Comparison of ENCODE assay signal across 11 mouse cellular contexts in genomic region chr2:179615906-179616305, GRCm38 (mm10).
A peak's percentile ranks its signal among the peaks of the same experiment; 100 is the strongest.
DNase-seq lines count a peak whose midpoint lies in the region; ATAC-seq lines count a peak whose summit lies in the region.
"Had no signal": no experiment of that assay in that cellular context is flagged by ENCODE, and none has a peak within 500 bp of the region (broad histone marks: within the 10 kb centered on the region; RNA-seq: fewer than 3 reads in every experiment).

No protein-coding gene starts in this region.

- peak; percentile 5 to 25 for DNase-seq in heart, postnatal 36 days
- DNase-seq in heart, adult 11 months: no peak
- peak; percentile 23 for DNase-seq in midbrain, embryonic 10.5 days (ENCODE audit: low spot score)
- no peak for DNase-seq in midbrain, embryonic 14.5 days
- DNase-seq in c-Kit-positive CD71-negative TER-119-negative erythroid progenitor cells, embryonic 14.5 days (ENCODE audit: low read depth): peak; percentile 14
- peak; percentile 76 for DNase-seq in limb, embryonic 10.5 days (ENCODE audit: low spot score)
- no peak for DNase-seq in right cerebral cortex, postnatal 14 days
- no peak for DNase-seq in right cerebral cortex, adult 2 months (ENCODE audit: low spot score in 2 of 2)
- DNase-seq: cerebellum, adult 18-20 months; liver, postnatal 0 days had no signal

- H3K9me3 ChIP-seq in midbrain, embryonic 10.5 days (replicated peaks): no peaks in the 10 kb centered on the region
- peaks cover 3% of the 10 kb centered on the region; the same call in 1 of the 2 replicates for H3K9me3 ChIP-seq in midbrain, embryonic 14.5 days (ENCODE audit: control insufficient read depth, low read length)
- H3K9me3 ChIP-seq in limb, embryonic 10.5 days (replicated peaks): no peaks in the 10 kb centered on the region
- H3K9me3 ChIP-seq: forebrain, embryonic 13.5 days had no signal

- no peaks in the 10 kb centered on the region for H3K4me1 ChIP-seq in midbrain, embryonic 10.5 days
- no peaks in the 10 kb centered on the region for H3K4me1 ChIP-seq in midbrain, embryonic 14.5 days (ENCODE audit: control insufficient read depth, insufficient read depth, low read length)
- H3K4me1 ChIP-seq in limb, embryonic 10.5 days: no peaks in the 10 kb centered on the region
- H3K4me1 ChIP-seq: forebrain, embryonic 13.5 days had no signal

- intact Hi-C loops in heart, postnatal 36 days (cut with DNase I): no loop called here

- no peak overlapping the region for H3K27ac ChIP-seq in midbrain, embryonic 10.5 days (replicated peaks)
- H3K27ac ChIP-seq in midbrain, embryonic 14.5 days (replicated peaks; ENCODE audit: low read depth, low read length): no peak overlapping the region
- H3K27ac ChIP-seq in limb, embryonic 10.5 days: no peak overlapping the region
- H3K27ac ChIP-seq: forebrain, embryonic 13.5 days had no signal

- H3K27me3 ChIP-seq in midbrain, embryonic 10.5 days (ENCODE audit: low read depth, poor library complexity, severe bottlenecking): no peaks in the 10 kb centered on the region
- H3K27me3 ChIP-seq in midbrain, embryonic 14.5 days (ENCODE audit: control insufficient read depth, insufficient read depth, low read length): no peaks in the 10 kb centered on the region
- H3K27me3 ChIP-seq in limb, embryonic 10.5 days (ENCODE audit: low read depth, poor library complexity, severe bottlenecking): no peaks in the 10 kb centered on the region
- H3K27me3 ChIP-seq: forebrain, embryonic 13.5 days had no signal

- no peaks in the 10 kb centered on the region for H3K36me3 ChIP-seq in midbrain, embryonic 10.5 days
- no peaks in the 10 kb centered on the region for H3K36me3 ChIP-seq in midbrain, embryonic 14.5 days (ENCODE audit: control insufficient read depth, insufficient read depth, low read length)
- H3K36me3 ChIP-seq in limb, embryonic 10.5 days: no peaks in the 10 kb centered on the region

- WGBS in midbrain, embryonic 10.5 days: 61% methylated on average over 5 of the region's 5 CpGs
- WGBS in midbrain, embryonic 14.5 days: 69% methylated on average over 5 of the region's 5 CpGs
- 57% methylated on average over 5 of the region's 5 CpGs for WGBS in limb, embryonic 10.5 days

- no peak overlapping the region for H3K4me3 ChIP-seq in midbrain, embryonic 10.5 days
- H3K4me3 ChIP-seq in midbrain, embryonic 14.5 days (replicated peaks; ENCODE audit: low read depth, low read length): no peak overlapping the region
- H3K4me3 ChIP-seq in limb, embryonic 10.5 days: no peak overlapping the region
- H3K4me3 ChIP-seq: forebrain, embryonic 13.5 days had no signal

- no peak overlapping the region for H3K9ac ChIP-seq in midbrain, embryonic 14.5 days (replicated peaks; ENCODE audit: low read length)
- H3K9ac ChIP-seq: forebrain, embryonic 13.5 days; liver, postnatal 0 days had no signal

- ATAC-seq in midbrain, embryonic 14.5 days (ENCODE audit: low FRiP score, low TSS enrichment): no peak
- ATAC-seq: forebrain, embryonic 13.5 days; liver, postnatal 0 days had no signal

- no peak overlapping the region for H3K4me2 ChIP-seq in midbrain, embryonic 14.5 days (ENCODE audit: low read length)
- H3K4me2 ChIP-seq: forebrain, embryonic 13.5 days had no signal

Comparison
In these comparisons a context has a peak if more than half of its experiments do, and no peak if none do; other contexts are left out.
1. DNase-seq: peak in heart, postnatal 36 days (2 of 2), midbrain, embryonic 10.5 days (single experiment), c-Kit-positive CD71-negative TER-119-negative erythroid progenitor cells, embryonic 14.5 days (single experiment) and limb, embryonic 10.5 days (single experiment); none in heart, adult 11 months (single experiment), midbrain, embryonic 14.5 days (single experiment), right cerebral cortex, postnatal 14 days (single experiment) and right cerebral cortex, adult 2 months (0 of 2).